Mouse (Mus musculus) thymus, adult 2 months (tissue): ENCODE results near the gene Ubl4a. TPM values are rescaled to one million over a fixed set of nuclear protein-coding genes. Genes with fewer than 3 reads are reported as not detected.

Experiments used
- DNase-seq: peaks from one replicate; pipeline ENCODE4 v3.0.0; 2021
- H3K27ac ChIP-seq: fragments of 200-500 bp; 2 replicates; pipeline ENCODE4 v1.5.1; 2012; ENCODE audit warnings: low read length, control low read depth; ENCODE audit not compliant: control insufficient read depth, insufficient read depth
- H3K27me3 ChIP-seq: fragments of 200-500 bp; 2 replicates; pipeline ENCODE4 v1.6.1; 2012; ENCODE audit warnings: mild to moderate bottlenecking, low read length, moderate library complexity, mixed read lengths; ENCODE audit not compliant: control insufficient read depth, insufficient read depth
- H3K36me3 ChIP-seq: fragments of 200-500 bp; 2 replicates; pipeline ENCODE4 v1.6.1; 2012; ENCODE audit warnings: mild to moderate bottlenecking, low read length, moderate library complexity; ENCODE audit not compliant: control insufficient read depth, insufficient read depth
- H3K4me1 ChIP-seq: fragments of 200-500 bp; replicated peaks from 2 replicates; pipeline ENCODE4 v1.6.1; 2012; ENCODE audit warnings: low read length; ENCODE audit not compliant: control insufficient read depth, insufficient read depth
- H3K4me3 ChIP-seq: fragments of 200-500 bp; 2 replicates; pipeline ENCODE4 v1.5.1; 2012; ENCODE audit warnings: mild to moderate bottlenecking, low read length, control low read depth, moderate library complexity; ENCODE audit not compliant: control insufficient read depth, insufficient read depth
- CTCF ChIP-seq: fragments of 200-500 bp; IDR thresholded peaks from 2 replicates; pipeline ENCODE4 v1.5.1; 2012; ENCODE audit warnings: mild to moderate bottlenecking, control low read depth, low read length, moderate library complexity, borderline replicate concordance; ENCODE audit not compliant: control insufficient read depth, poor library complexity, insufficient read depth; ENCODE audit errors: extremely low read depth
- POLR2A ChIP-seq: fragments of 200-500 bp; IDR thresholded peaks from 2 replicates; pipeline ENCODE4 v1.6.1; 2012; ENCODE audit warnings: mild to moderate bottlenecking, low read length, control low read depth, moderate library complexity; ENCODE audit not compliant: control insufficient read depth, poor library complexity, insufficient read depth; ENCODE audit errors: extremely low read depth
- WGBS: fragments of 180-500 bp; shearing (Covaris S2); methylation state at CpG from one replicate; pipeline ENCODE4 v1.1.7; 2018; 5-methylcytosine and 5-hydroxymethylcytosine counted together
- polyA plus RNA-seq: library from polyadenylated mRNA; depleted of rRNA; stranded (reverse); fragments of >200 nt; gene quantifications from 2 replicates; pipeline ENCODE4 v1.2.3, GENCODE M21; 2012; rRNA removed

Ubl4a gene
- polyA plus RNA-seq, 1 experiment: 52.7 TPM

GRCm38 (mm10) chrX:74330166-74330930 is 42.7 kb downstream of the Ubl4a start:
- peaks cover 8% of the 10 kb centered on the region for H3K4me1 ChIP-seq
- TF ChIP-seq CTCF: no peak
- no peak for TF ChIP-seq POLR2A
- WGBS: 62% methylated on average over 2 of the region's 2 CpGs
- DNase-seq: no peak
- H3K27me3 ChIP-seq: no peaks in the 10 kb centered on the region
- H3K4me3 ChIP-seq: no peak overlapping the region
- no peak overlapping the region for H3K27ac ChIP-seq
- H3K36me3 ChIP-seq: no peaks in the 10 kb centered on the region

- no peak for DNase-seq
- TF ChIP-seq POLR2A (no peak), CTCF (no peak)
- 29% methylated on average over 10 of the region's 10 CpGs for WGBS
- H3K4me1 ChIP-seq: peaks cover 8% of the 10 kb centered on the region
- peak overlapping the region; percentile 49 for H3K4me3 ChIP-seq
- H3K36me3 ChIP-seq: no peaks in the 10 kb centered on the region
- H3K27me3 ChIP-seq: no peaks in the 10 kb centered on the region
- no peak overlapping the region for H3K27ac ChIP-seq
Measured at GRCm38 (mm10) chrX:74329215-74329671, 43.8 kb downstream of the Ubl4a start.

- H3K36me3 ChIP-seq: no peaks in the 10 kb centered on the region
- H3K4me1 ChIP-seq: peaks cover 8% of the 10 kb centered on the region
- WGBS: 1% methylated on average over 24 of the region's 30 CpGs
- H3K27me3 ChIP-seq: no peaks in the 10 kb centered on the region
- TF ChIP-seq CTCF (no peak), POLR2A (no peak)
- peak within 1 kb of the TSS; percentile 49 for H3K4me3 ChIP-seq
- peak; percentile 40 for DNase-seq
- H3K27ac ChIP-seq: no peak within 1 kb of the TSS
Measured at GRCm38 (mm10) chrX:74328725-74329161, 44.3 kb downstream of the Ubl4a start, which contains the start of gene Plxna3. Plxna3 (plus strand) TSS chrX:74329066.

Other genes with a start within 250 kb of the Ubl4a start
- gene Opn1mw, start 245.8 kb downstream of the Ubl4a start, polyA plus RNA-seq: not detected in 2 replicates
- 13.7 and 14.1 TPM in 2 replicates for gene Mecp2, start 237.9 kb downstream of the Ubl4a start, polyA plus RNA-seq
- 0.07 TPM in 1 of 2 replicates, not detected in the other for gene Tex28, start 205.4 kb downstream of the Ubl4a start, polyA plus RNA-seq
- gene Tktl1, start 196.0 kb downstream of the Ubl4a start, polyA plus RNA-seq: 0.12 TPM in 1 of 2 replicates, not detected in the other
- 476 and 498 TPM in 2 replicates for gene Flna, start 123.4 kb downstream of the Ubl4a start, polyA plus RNA-seq
- 97.7 and 111 TPM in 2 replicates for gene Emd, start 118.5 kb downstream of the Ubl4a start, polyA plus RNA-seq
- gene Rpl10, start 102.4 kb downstream of the Ubl4a start, polyA plus RNA-seq: 1,443 and 1,552 TPM in 2 replicates
- 94.6 and 111 TPM in 2 replicates for gene Taz, start 91.3 kb downstream of the Ubl4a start, polyA plus RNA-seq
- gene Dnase1l1, start 90.9 kb downstream of the Ubl4a start, polyA plus RNA-seq: 10.3 and 15.0 TPM in 2 replicates
- 289 and 373 TPM in 2 replicates for gene Atp6ap1, start 76.1 kb downstream of the Ubl4a start, polyA plus RNA-seq
- 370 and 445 TPM in 2 replicates for gene Gdi1, start 68.2 kb downstream of the Ubl4a start, polyA plus RNA-seq
- gene Fam50a, start 60.2 kb downstream of the Ubl4a start, polyA plus RNA-seq: 13.6 and 16.4 TPM in 2 replicates
- 15.4 and 17.6 TPM in 2 replicates for gene Plxna3, start 44.2 kb downstream of the Ubl4a start, polyA plus RNA-seq
- gene Lage3, start 19.6 kb downstream of the Ubl4a start, polyA plus RNA-seq: 56.5 and 63.6 TPM in 2 replicates
- gene Slc10a3, start 131 bp upstream of the Ubl4a start, polyA plus RNA-seq: 27.8 and 29.1 TPM in 2 replicates
- gene Fam3a, start 20.1 kb upstream of the Ubl4a start, polyA plus RNA-seq: 45.1 and 46.0 TPM in 2 replicates
- 20.4 and 22.5 TPM in 2 replicates for gene Ikbkg, start 20.1 kb upstream of the Ubl4a start, polyA plus RNA-seq
- 36.0 and 40.2 TPM in 2 replicates for gene G6pdx, start 56.0 kb upstream of the Ubl4a start, polyA plus RNA-seq
- not detected in 2 replicates for gene Gm6880, start 108.2 kb upstream of the Ubl4a start, polyA plus RNA-seq
- not detected in 2 replicates for gene Olfr1326-ps1, start 201.7 kb upstream of the Ubl4a start, polyA plus RNA-seq
- gene Olfr1325, start 219.5 kb upstream of the Ubl4a start, polyA plus RNA-seq: not detected in 2 replicates